ENCODE assay signal across 18 mouse cellular contexts in the genomic region with DNA sequence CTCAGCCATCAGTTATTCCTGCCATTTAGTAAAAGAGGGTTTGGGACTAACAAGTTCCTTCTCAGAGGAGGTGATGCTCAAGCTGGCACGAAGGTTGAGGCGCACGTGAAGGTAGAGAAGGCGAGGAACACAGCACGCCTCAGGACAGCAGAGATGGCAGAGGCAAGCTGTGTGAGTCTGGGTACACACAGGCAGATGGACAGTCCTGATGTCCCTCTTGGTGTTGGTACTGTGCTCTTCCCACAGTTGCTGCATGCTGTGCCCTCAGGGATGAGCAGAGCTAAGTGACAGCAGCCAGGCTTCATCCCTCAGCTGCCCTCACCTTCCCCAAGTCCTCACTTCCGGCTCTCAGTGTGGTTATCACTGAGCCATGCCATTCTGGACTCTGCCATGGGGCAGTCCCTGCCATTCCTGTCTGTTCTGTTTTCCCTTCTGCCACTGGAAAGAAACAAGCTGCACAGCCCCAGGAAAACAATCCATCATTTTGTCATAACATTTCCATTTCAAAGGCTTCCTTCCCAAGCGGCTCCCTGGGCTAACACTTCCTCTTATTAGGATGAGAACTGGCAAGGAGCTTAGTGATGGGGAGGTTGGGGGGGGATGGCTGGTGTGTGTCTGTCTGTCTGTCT. TPM values are rescaled to one million over a fixed set of nuclear protein-coding genes. Genes with fewer than 3 reads are reported as not detected.
DNase-seq lines count a peak whose midpoint lies in the region; ATAC-seq and TF ChIP-seq lines count a peak whose summit lies in the region.
"Had no signal": no experiment of that assay in that cellular context is flagged by ENCODE, and none has a peak within 500 bp of the region (broad histone marks: within the 10 kb centered on the region; RNA-seq: fewer than 3 reads in every experiment).

No protein-coding gene starts in this region.

- no peak overlapping the region for H3K4me2 ChIP-seq in forebrain, embryonic 15.5 days (replicated peaks)
- no peak overlapping the region for H3K4me2 ChIP-seq in forebrain, embryonic 11.5 days (ENCODE audit: low read depth, low read length, severe bottlenecking)
- H3K4me2 ChIP-seq in hindbrain, postnatal 0 days (ENCODE audit: low read depth, low read length): no peak overlapping the region
- H3K4me2 ChIP-seq in midbrain, embryonic 16.5 days (ENCODE audit: low read length): no peak overlapping the region
- H3K4me2 ChIP-seq: limb, embryonic 13.5 days had no signal

- 0 out of 2 replicates have a peak, but pooled peaks have one; percentile 24 for ATAC-seq in forebrain, embryonic 15.5 days (replicated peaks)
- no peak for ATAC-seq in forebrain, embryonic 11.5 days (replicated peaks; ENCODE audit: low FRiP score)
- no peak for ATAC-seq in megakaryocyte, adult 5-6 weeks (ENCODE audit: poor library complexity, severe bottlenecking)
- 0 out of 2 replicates have a peak, but pooled peaks have one; percentile 13 for ATAC-seq in hindbrain, postnatal 0 days
- peak; percentile 67 for ATAC-seq in midbrain, embryonic 16.5 days
- ATAC-seq: inflammation-experienced regulatory T-cells, adult 6 months had no signal

- no peaks in the 10 kb centered on the region for H3K9me3 ChIP-seq in forebrain, embryonic 15.5 days
- no peaks in the 10 kb centered on the region for H3K9me3 ChIP-seq in forebrain, embryonic 11.5 days (ENCODE audit: control insufficient read depth, low read length)
- no peaks in the 10 kb centered on the region for H3K9me3 ChIP-seq in megakaryocyte, embryonic 14.5 days
- H3K9me3 ChIP-seq in hindbrain, postnatal 0 days (ENCODE audit: low read length): no peaks in the 10 kb centered on the region
- H3K9me3 ChIP-seq in midbrain, embryonic 16.5 days (replicated peaks; ENCODE audit: control insufficient read depth, low read length, poor library complexity, severe bottlenecking): no peaks in the 10 kb centered on the region
- H3K9me3 ChIP-seq: heart, embryonic 10.5 days; limb, embryonic 13.5 days had no signal

- no peaks in the 10 kb centered on the region for H3K27me3 ChIP-seq in forebrain, embryonic 15.5 days
- H3K27me3 ChIP-seq in forebrain, embryonic 11.5 days (ENCODE audit: control insufficient read depth, insufficient read depth, low read length): no peaks in the 10 kb centered on the region
- H3K27me3 ChIP-seq in megakaryocyte, embryonic 14.5 days (replicated peaks): peaks cover 17% of the 10 kb centered on the region
- no peaks in the 10 kb centered on the region for H3K27me3 ChIP-seq in hindbrain, postnatal 0 days (ENCODE audit: insufficient read depth, low read length)
- H3K27me3 ChIP-seq in midbrain, embryonic 16.5 days (ENCODE audit: control insufficient read depth, insufficient read depth, low read depth, low read length): no peaks in the 10 kb centered on the region
- H3K27me3 ChIP-seq: limb, embryonic 13.5 days had no signal

- H3K36me3 ChIP-seq in forebrain, embryonic 15.5 days: no peaks in the 10 kb centered on the region
- H3K36me3 ChIP-seq in forebrain, embryonic 11.5 days (ENCODE audit: control insufficient read depth, insufficient read depth, low read length): no peaks in the 10 kb centered on the region
- H3K36me3 ChIP-seq in megakaryocyte, embryonic 14.5 days (replicated peaks; ENCODE audit: low read length): no peaks in the 10 kb centered on the region
- H3K36me3 ChIP-seq in hindbrain, postnatal 0 days (ENCODE audit: insufficient read depth, low read length): no peaks in the 10 kb centered on the region
- no peaks in the 10 kb centered on the region for H3K36me3 ChIP-seq in midbrain, embryonic 16.5 days (ENCODE audit: control insufficient read depth, insufficient read depth, low read length)
- H3K36me3 ChIP-seq: heart, embryonic 10.5 days; limb, embryonic 13.5 days had no signal

- intact Hi-C loops in heart, postnatal 14 days (cut with DNase I): loop anchor here (2.0 to 5.0 kb wide), 3 partner anchors 25 to 255 kb away; no protein-coding TSS in a partner anchor

- TF ChIP-seq CTCF in hindbrain, postnatal 0 days (IDR thresholded peaks at IDR 0.05; ENCODE audit: low read depth): no peak

- no peak overlapping the region for H3K4me3 ChIP-seq in forebrain, embryonic 15.5 days
- no peak overlapping the region for H3K4me3 ChIP-seq in forebrain, embryonic 11.5 days (ENCODE audit: low read depth, low read length)
- H3K4me3 ChIP-seq in megakaryocyte, embryonic 14.5 days (replicated peaks): peak overlapping the region; percentile 77
- H3K4me3 ChIP-seq in hindbrain, postnatal 0 days (ENCODE audit: low read length): no peak overlapping the region
- no peak overlapping the region for H3K4me3 ChIP-seq in midbrain, embryonic 16.5 days (ENCODE audit: low read depth, low read length)
- H3K4me3 ChIP-seq: heart, embryonic 10.5 days; limb, embryonic 13.5 days had no signal

- no peak for DNase-seq in forebrain, embryonic 11.5 days (ENCODE audit: low spot score)
- DNase-seq in hindbrain, postnatal 0 days (ENCODE audit: low spot score): peak; percentile 37
- DNase-seq in thymus, postnatal 14 days: no peak
- DNase-seq in heart, postnatal 14 days: no peak
- DNase-seq: adrenal gland, postnatal 10 days; cerebellum, adult 11-12 months; spleen, adult 18-20 months had no signal

- H3K27ac ChIP-seq in forebrain, embryonic 15.5 days (replicated peaks): no peak overlapping the region
- no peak overlapping the region for H3K27ac ChIP-seq in forebrain, embryonic 11.5 days (ENCODE audit: low read depth, low read length)
- no peak overlapping the region for H3K27ac ChIP-seq in hindbrain, postnatal 0 days
- H3K27ac ChIP-seq in midbrain, embryonic 16.5 days (ENCODE audit: low read length): peak overlapping the region; percentile 23
- H3K27ac ChIP-seq: heart, embryonic 10.5 days; limb, embryonic 13.5 days; macrophage had no signal

- no peaks in the 10 kb centered on the region for H3K4me1 ChIP-seq in forebrain, embryonic 15.5 days
- H3K4me1 ChIP-seq in forebrain, embryonic 11.5 days (replicated peaks; ENCODE audit: control insufficient read depth, insufficient read depth, low read length): no peaks in the 10 kb centered on the region; the same call in 1 of the 2 replicates
- H3K4me1 ChIP-seq in megakaryocyte, embryonic 14.5 days: peaks cover 6% of the 10 kb centered on the region
- no peaks in the 10 kb centered on the region for H3K4me1 ChIP-seq in hindbrain, postnatal 0 days (ENCODE audit: insufficient read depth, low read length)
- peaks cover 22% of the 10 kb centered on the region for H3K4me1 ChIP-seq in midbrain, embryonic 16.5 days (ENCODE audit: control insufficient read depth, insufficient read depth, low read length)
- H3K4me1 ChIP-seq: limb, embryonic 13.5 days had no signal

- H3K9ac ChIP-seq in forebrain, embryonic 15.5 days (replicated peaks): no peak overlapping the region
- no peak overlapping the region for H3K9ac ChIP-seq in forebrain, embryonic 11.5 days (ENCODE audit: low read length)
- no peak overlapping the region for H3K9ac ChIP-seq in hindbrain, postnatal 0 days (replicated peaks; ENCODE audit: low read length)
- no peak overlapping the region for H3K9ac ChIP-seq in midbrain, embryonic 16.5 days (ENCODE audit: low read depth, low read length)
- H3K9ac ChIP-seq: limb, embryonic 13.5 days had no signal

- WGBS in forebrain, embryonic 15.5 days: 57% methylated on average over 7 of the region's 7 CpGs
- 76% methylated on average over 7 of the region's 7 CpGs for WGBS in forebrain, embryonic 11.5 days
- 44% methylated on average over 7 of the region's 7 CpGs for WGBS in hindbrain, postnatal 0 days
- 61% methylated on average over 7 of the region's 7 CpGs for WGBS in midbrain, embryonic 16.5 days

RNA-seq across cellular contexts. Expression of gene Cym, which starts 13.8 kb away (rescaled TPM):
- polyA plus RNA-seq in forebrain, embryonic 15.5 days (2015; fragmentation: Nextera tagmentation; extraction: Ambion mirVana): 0.14 TPM in 1 of 2 replicates, not detected in the other
- polyA plus RNA-seq in forebrain, embryonic 11.5 days (2014; fragmentation: Nextera tagmentation; extraction: Ambion mirVana): not detected in 2 replicates
- polyA plus RNA-seq in megakaryocyte, embryonic 14.5 days (2012; ENCODE audit: insufficient read depth, low replicate concordance): not detected in 2 replicates
- 0.25 and 0.74 TPM in 2 replicates for total RNA-seq in megakaryocyte, adult 5-6 weeks (2015)
- total RNA-seq in megakaryocyte, adult 5-6 weeks (2017): not detected in 2 replicates
- total RNA-seq in hindbrain, postnatal 0 days (2014; rRNA removed): 0.63 TPM in 1 of 2 replicates, not detected in the other
- polyA plus RNA-seq in hindbrain, postnatal 0 days (2015; fragmentation: Nextera tagmentation; extraction: Ambion mirVana): not detected in 2 replicates
- 0.22 and 0.34 TPM in 2 replicates for polyA plus RNA-seq in midbrain, embryonic 16.5 days (2015; fragmentation: Nextera tagmentation; extraction: Ambion mirVana)
- total RNA-seq in heart, postnatal 14 days (2021): not detected
- total RNA-seq: layer of hippocampus, postnatal 10 days had no signal
- polyA plus RNA-seq: C2C12; embryonic facial prominence, embryonic 14.5 days; heart, embryonic 10.5 days; limb, embryonic 13.5 days; macrophage had no signal

RNA-seq across cellular contexts. Expression of gene A630076J17Rik, which starts 22.7 kb away (rescaled TPM):
- not detected in 2 replicates for polyA plus RNA-seq in forebrain, embryonic 15.5 days (2015; fragmentation: Nextera tagmentation; extraction: Ambion mirVana)
- not detected in 2 replicates for polyA plus RNA-seq in forebrain, embryonic 11.5 days (2014; fragmentation: Nextera tagmentation; extraction: Ambion mirVana)
- not detected in 2 replicates for polyA plus RNA-seq in megakaryocyte, embryonic 14.5 days (2012; ENCODE audit: insufficient read depth, low replicate concordance)
- not detected in 2 replicates for total RNA-seq in megakaryocyte, adult 5-6 weeks (2015)
- not detected in 2 replicates for total RNA-seq in megakaryocyte, adult 5-6 weeks (2017)
- total RNA-seq in hindbrain, postnatal 0 days (2014; rRNA removed): not detected in 2 replicates
- not detected in 2 replicates for polyA plus RNA-seq in hindbrain, postnatal 0 days (2015; fragmentation: Nextera tagmentation; extraction: Ambion mirVana)
- polyA plus RNA-seq in midbrain, embryonic 16.5 days (2015; fragmentation: Nextera tagmentation; extraction: Ambion mirVana): not detected in 2 replicates
- total RNA-seq in heart, postnatal 14 days (2021): not detected
- total RNA-seq: layer of hippocampus, postnatal 10 days had no signal
- polyA plus RNA-seq: embryonic facial prominence, embryonic 14.5 days; heart, embryonic 10.5 days; limb, embryonic 13.5 days; macrophage had no signal

RNA-seq across cellular contexts. Expression of gene Kcna10, which starts 24.9 kb away (rescaled TPM):
- polyA plus RNA-seq in forebrain, embryonic 15.5 days (2015; fragmentation: Nextera tagmentation; extraction: Ambion mirVana): not detected in 2 replicates
- polyA plus RNA-seq in forebrain, embryonic 11.5 days (2014; fragmentation: Nextera tagmentation; extraction: Ambion mirVana): not detected in 2 replicates
- polyA plus RNA-seq in megakaryocyte, embryonic 14.5 days (2012; ENCODE audit: insufficient read depth, low replicate concordance): not detected in 2 replicates
- total RNA-seq in megakaryocyte, adult 5-6 weeks (2015): not detected in 2 replicates
- not detected in 2 replicates for total RNA-seq in megakaryocyte, adult 5-6 weeks (2017)
- total RNA-seq in hindbrain, postnatal 0 days (2014; rRNA removed): not detected in 2 replicates
- 0.09 TPM in 1 of 2 replicates, not detected in the other for polyA plus RNA-seq in hindbrain, postnatal 0 days (2015; fragmentation: Nextera tagmentation; extraction: Ambion mirVana)
- polyA plus RNA-seq in midbrain, embryonic 16.5 days (2015; fragmentation: Nextera tagmentation; extraction: Ambion mirVana): not detected in 2 replicates
- total RNA-seq in heart, postnatal 14 days (2021): not detected
- total RNA-seq: adrenal gland, postnatal 10 days; layer of hippocampus, postnatal 10 days had no signal
- polyA plus RNA-seq: C2C12; embryonic facial prominence, embryonic 14.5 days; heart, embryonic 10.5 days; inflammation-experienced regulatory T-cells, adult 6 months; limb, embryonic 13.5 days; macrophage had no signal

RNA-seq across cellular contexts. Expression of gene Prok1, which starts 31.8 kb away (rescaled TPM):
- 0.08 TPM in 1 of 2 replicates, not detected in the other for polyA plus RNA-seq in forebrain, embryonic 15.5 days (2015; fragmentation: Nextera tagmentation; extraction: Ambion mirVana)
- 0.11 TPM in 1 of 2 replicates, not detected in the other for polyA plus RNA-seq in forebrain, embryonic 11.5 days (2014; fragmentation: Nextera tagmentation; extraction: Ambion mirVana)
- not detected in 2 replicates for polyA plus RNA-seq in megakaryocyte, embryonic 14.5 days (2012; ENCODE audit: insufficient read depth, low replicate concordance)
- not detected in 2 replicates for total RNA-seq in megakaryocyte, adult 5-6 weeks (2015)
- total RNA-seq in megakaryocyte, adult 5-6 weeks (2017): not detected in 2 replicates
- total RNA-seq in hindbrain, postnatal 0 days (2014; rRNA removed): 0.18 and 0.26 TPM in 2 replicates
- 0.19 TPM in 1 of 2 replicates, not detected in the other for polyA plus RNA-seq in hindbrain, postnatal 0 days (2015; fragmentation: Nextera tagmentation; extraction: Ambion mirVana)
- 0.07 and 0.08 TPM in 2 replicates for polyA plus RNA-seq in midbrain, embryonic 16.5 days (2015; fragmentation: Nextera tagmentation; extraction: Ambion mirVana)
- not detected for total RNA-seq in heart, postnatal 14 days (2021)
- total RNA-seq: layer of hippocampus, postnatal 10 days had no signal
- polyA plus RNA-seq: C2C12; embryonic facial prominence, embryonic 14.5 days; heart, embryonic 10.5 days; macrophage had no signal

Comparison
In these comparisons a context has a peak if more than half of its experiments do, and no peak if none do; other contexts are left out.
1. ATAC-seq: peak in forebrain, embryonic 15.5 days (single experiment), hindbrain, postnatal 0 days (single experiment) and midbrain, embryonic 16.5 days (single experiment); none in forebrain, embryonic 11.5 days (single experiment) and megakaryocyte, adult 5-6 weeks (single experiment).